Mouse (Mus musculus): Measurements from ENCODE around the gene Bhlhe41.

GRCm38 (mm10) chr6:145862321-145862720 lies 3.0 kb downstream of the Bhlhe41 start:
- TF ChIP-seq POLR2A (IDR thresholded peaks at IDR 0.05; ENCODE audit: insufficient read depth, low read depth, low read length) (no peak), CTCF (IDR thresholded peaks at IDR 0.05; ENCODE audit: insufficient read depth, low read depth, low read length) (no peak)
